Mouse (Mus musculus): ENCODE measurements around the gene Cpne9.
"Not testable (repeated sequence)": the region's sequence is repeated elsewhere in the genome, so short reads cannot be mapped to it uniquely, and the experiment has no call there.

The Cpne9 gene

GRCm38 (mm10) chr6:113289346-113289745 is 7.2 kb downstream of the Cpne9 start:
- no peak for DNase-seq (ENCODE audit: low read depth, low spot score)

- no peak for DNase-seq (ENCODE audit: low read depth, low spot score)
Measured at GRCm38 (mm10) chr6:113290346-113290745, 8.2 kb downstream of the Cpne9 start.

GRCm38 (mm10) chr6:113292938-113293337 is 10.8 kb downstream of the Cpne9 start:
- no peak for DNase-seq (ENCODE audit: low read depth, low spot score)

DNA sequence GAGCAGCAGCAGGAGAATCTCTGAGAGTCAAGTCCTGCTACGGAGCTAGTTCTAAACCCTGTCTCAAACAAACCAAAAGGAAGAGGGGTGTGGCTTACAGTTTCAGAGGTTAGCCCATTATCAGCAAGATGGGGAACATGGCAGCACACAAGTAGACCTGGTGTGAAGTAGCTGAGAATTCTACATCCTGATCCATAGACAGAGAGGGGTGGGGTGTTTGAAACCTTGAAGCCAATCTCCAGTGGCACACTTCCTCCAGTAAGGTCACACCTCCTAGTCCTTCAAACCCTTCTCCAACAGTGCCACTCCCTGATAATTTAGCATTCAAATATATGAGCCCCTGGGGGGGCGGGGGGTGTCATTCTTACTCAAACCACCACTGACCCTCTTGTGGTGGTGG is 13.9 kb downstream of the Cpne9 start:
- no peak for DNase-seq (ENCODE audit: low read depth, low spot score)

- DNase-seq (ENCODE audit: low read depth, low spot score), result no peak
Measured at GRCm38 (mm10) chr6:113296639-113297038, 14.5 kb downstream of the Cpne9 start.

DNA sequence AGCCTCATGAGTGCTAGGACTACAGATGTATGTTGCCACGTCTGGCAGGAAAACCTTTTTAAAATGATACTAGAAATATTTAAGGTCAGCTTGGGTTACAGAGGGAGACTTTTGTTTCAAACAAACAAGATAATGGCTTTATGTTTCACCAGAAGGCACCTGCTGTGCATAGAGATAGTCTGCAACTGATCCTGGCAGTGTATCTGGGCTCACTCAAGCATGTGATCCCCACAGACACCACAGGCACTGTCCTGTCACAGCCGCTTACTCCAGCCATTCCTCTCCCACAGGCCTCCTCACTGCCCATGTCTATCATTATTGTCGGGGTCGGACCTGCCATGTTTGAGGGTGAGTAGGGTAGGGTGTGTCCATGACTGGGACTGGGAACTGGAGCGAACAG is 19.2 kb downstream of the Cpne9 start:
- DNase-seq (ENCODE audit: low read depth, low spot score), result no peak

GRCm38 (mm10) chr6:113302258-113302657 is 20.2 kb downstream of the Cpne9 start:
- peak; percentile 56 for DNase-seq (ENCODE audit: low read depth, low spot score)

GRCm38 (mm10) chr6:113306322-113306985 is 24.3 kb downstream of the Cpne9 start:
- peak; percentile 100 for DNase-seq (ENCODE audit: low read depth, low spot score)

- no peak for DNase-seq (ENCODE audit: low read depth, low spot score)
Measured at GRCm38 (mm10) chr6:113306986-113307349, 24.9 kb downstream of the Cpne9 start, which contains the start of gene Brpf1. Gene Brpf1 (plus strand): TSS chr6:113307137.

DNA sequence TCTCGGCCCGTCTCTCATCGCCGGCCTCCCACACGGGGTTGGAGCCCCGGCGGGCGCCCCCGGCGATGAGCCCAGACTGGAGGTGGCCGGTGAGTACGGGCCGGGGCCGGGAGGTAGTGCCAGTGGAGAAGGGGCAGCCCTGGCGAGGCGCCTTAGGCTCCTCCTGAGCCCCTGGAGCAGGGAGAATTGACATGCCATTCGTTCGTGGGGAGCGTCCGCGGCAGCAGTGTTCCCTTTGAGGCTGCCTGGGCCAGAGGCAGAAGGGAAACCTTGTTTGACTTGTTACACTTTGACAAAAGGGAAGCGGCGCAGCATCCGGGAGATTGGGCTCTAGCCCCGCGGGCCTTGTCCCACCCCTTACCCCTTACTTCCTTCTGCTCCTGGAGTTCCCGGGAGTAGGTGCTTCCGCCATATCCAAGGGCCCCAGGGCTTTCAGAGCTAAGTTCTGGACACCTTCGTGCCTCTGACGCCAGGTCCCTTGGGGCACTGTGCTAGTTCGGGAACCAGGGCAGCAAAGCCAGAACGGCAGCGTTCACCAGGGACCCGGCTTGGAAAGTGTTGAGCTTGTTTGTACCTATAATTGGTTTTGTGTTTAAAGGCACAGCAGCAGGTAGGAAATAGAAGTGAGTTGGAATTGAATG is 25.5 kb downstream of the Cpne9 start:
- peak; percentile 33 for DNase-seq (ENCODE audit: low read depth, low spot score)

- peak; percentile 87 for DNase-seq (ENCODE audit: low read depth, low spot score)
Measured at GRCm38 (mm10) chr6:113308141-113308540, 26.0 kb downstream of the Cpne9 start.

DNA sequence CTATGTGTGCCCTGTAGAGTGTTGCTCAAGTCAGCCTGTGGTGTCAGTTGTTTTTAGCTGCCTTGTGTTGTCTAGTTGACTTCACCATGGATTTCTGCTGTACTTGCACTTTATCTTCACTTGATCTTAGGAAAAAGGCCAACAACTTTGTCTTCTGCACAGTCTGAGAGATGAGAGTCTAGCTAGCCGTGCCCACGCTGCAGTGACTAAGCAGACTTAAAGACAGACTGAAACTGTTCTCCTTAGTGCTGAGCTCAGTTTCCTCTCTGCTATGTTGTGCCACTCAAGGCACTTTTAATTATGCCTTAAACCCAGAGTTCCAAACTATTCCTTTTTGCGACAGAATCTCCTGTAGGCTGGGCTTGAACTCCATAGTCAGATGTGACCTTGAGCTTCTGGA is 33.9 kb downstream of the Cpne9 start:
- peak; percentile 83 for DNase-seq (ENCODE audit: low read depth, low spot score)

DNA sequence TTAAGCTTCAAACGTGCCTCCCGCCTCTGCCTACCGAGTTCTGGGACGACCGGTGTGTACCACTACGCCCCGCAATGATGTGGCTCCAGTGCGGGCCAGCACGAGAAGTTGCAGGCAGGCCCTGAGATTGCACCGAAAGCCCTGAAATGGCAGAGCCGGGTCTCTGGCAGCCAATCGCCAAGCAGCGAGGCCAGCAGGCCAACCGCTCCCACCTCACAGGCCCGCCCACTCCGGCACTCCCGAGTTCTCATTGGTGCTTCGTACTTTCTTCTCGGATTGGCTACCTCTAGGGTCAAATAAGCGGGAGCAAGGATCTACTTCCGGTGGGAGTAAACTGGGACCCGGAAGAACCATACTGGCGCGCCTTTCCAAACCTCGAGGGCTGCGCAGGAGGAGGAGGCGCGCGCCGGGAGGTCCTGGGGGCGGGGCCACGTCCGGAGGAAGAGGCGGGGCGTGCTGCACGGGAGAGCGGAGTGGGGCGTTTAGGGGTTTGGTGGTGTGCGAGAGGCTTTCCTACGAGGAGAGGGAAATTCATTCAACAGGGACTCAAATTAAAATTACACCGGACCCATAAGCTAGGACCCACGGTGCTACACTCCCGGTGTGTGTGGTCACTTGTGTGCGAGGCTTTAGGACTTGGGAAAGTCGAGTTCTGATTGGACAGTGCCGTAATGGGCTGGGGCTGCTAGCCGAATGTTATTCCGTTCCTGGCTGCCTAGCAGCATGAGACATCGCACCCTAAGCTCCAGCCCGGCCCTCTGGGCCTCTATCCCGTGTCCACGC is 44.6 kb downstream of the Cpne9 start, which contains the start of gene Ogg1:
Gene Ogg1 (plus strand): TSS at position 440 of the 783 bp plus-strand sequence.
- DNase-seq (ENCODE audit: low read depth, low spot score), result peak; percentile 99

DNA sequence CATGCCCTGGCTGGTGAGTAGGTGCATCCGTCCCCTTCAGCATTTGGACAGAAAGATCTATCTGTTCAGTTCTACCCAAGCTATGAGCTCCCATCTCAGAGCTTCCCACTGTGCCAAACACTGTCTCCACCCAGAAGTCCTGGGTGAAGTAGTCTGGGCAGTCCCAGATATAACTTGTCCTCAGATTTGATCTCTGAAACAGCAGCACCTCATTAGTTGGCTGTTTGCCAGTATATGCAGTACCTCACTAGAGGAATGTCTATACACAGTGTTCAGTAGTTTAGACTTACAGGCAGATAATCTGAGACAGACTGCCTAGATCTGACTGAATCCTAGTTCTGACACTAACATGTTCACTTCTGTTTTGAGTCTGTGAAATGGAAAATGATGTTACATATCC is 47.3 kb downstream of the Cpne9 start:
- DNase-seq (ENCODE audit: low read depth, low spot score), result no peak

GRCm38 (mm10) chr6:113330547-113330946 is 48.4 kb downstream of the Cpne9 start:
- DNase-seq (ENCODE audit: low read depth, low spot score), result no peak

- DNase-seq (ENCODE audit: low read depth, low spot score), result no peak
Measured at GRCm38 (mm10) chr6:113331721-113332120, 49.6 kb downstream of the Cpne9 start.

DNA sequence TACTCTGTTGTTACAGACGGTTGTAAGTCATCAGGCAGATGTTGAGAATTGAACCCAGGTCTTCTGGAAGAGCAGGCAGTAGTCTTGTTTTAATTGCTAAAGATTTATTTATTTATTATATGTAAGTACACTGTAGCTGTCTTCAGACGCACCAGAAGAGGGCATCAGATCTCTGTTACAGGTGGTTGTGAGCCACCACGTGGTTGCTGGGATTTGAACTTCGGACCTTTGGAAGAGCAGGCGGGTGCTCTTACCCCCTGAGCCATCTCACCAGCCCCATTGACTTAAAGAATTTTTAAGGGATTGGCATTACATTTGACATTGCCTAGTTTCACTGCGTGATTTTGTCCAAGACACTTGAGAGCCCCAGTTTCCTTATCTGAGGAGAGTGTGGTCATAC is 50.6 kb downstream of the Cpne9 start:
- not testable (repeated sequence) for DNase-seq (ENCODE audit: low read depth, low spot score)

- DNase-seq (ENCODE audit: low read depth, low spot score), result peak; percentile 93
Measured at GRCm38 (mm10) chr6:113333137-113333950, 51.2 kb downstream of the Cpne9 start.

- DNase-seq (ENCODE audit: low read depth, low spot score), result no peak
Measured at GRCm38 (mm10) chr6:113334216-113334615, 52.1 kb downstream of the Cpne9 start.

GRCm38 (mm10) chr6:113336852-113337620 is 54.9 kb downstream of the Cpne9 start:
- peak; percentile 63 for DNase-seq (ENCODE audit: low read depth, low spot score)

DNA sequence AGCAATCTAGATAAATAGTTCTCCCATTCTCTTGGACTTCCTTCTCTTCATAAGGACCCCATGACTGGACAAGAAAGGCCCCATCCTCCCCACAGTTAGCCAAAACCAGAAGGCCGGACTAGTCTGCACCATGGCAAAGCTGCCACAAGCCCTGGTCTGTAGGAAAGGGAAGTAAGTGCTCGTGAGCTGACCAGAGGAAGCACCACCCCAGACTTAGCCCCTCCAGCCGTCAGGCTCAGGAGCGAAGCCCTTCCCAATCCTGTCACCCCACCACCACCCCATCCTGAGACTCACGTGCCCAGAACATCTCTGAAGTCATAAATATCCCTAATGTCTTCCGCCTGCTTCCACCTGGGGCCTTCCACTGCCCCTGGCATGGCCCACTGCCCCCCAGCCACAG is 59.5 kb downstream of the Cpne9 start:
- DNase-seq (ENCODE audit: low read depth, low spot score), result peak; percentile 47
